Comparison of ENCODE assay signal across 26 mouse cellular contexts in the genomic region with DNA sequence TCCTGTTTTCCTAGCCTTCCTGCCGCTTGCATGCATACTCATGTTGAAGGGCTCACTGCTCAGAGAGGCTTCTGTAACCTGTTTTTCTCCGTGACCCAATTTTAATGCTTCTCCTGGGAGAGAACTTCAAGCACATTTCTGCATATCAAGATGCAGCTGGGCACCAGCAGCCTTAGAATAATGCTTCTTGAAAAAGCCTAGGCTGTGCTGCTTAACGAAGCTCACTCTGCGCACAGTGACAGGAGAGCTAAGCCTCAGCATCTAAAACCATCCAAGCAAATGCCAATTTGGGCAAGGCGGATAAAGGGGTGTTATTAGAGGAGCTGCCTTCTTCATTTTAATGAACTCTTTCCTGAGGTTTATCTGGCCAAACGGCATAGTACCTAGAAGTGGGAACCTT. TPM values are rescaled to one million over a fixed set of nuclear protein-coding genes. Genes with fewer than 3 reads are reported as not detected.
DNase-seq lines count a peak whose midpoint lies in the region; ATAC-seq and TF ChIP-seq lines count a peak whose summit lies in the region.
"Had no signal": no experiment of that assay in that cellular context is flagged by ENCODE, and none has a peak within 500 bp of the region (broad histone marks: within the 10 kb centered on the region; RNA-seq: fewer than 3 reads in every experiment).

No protein-coding gene starts in this region.

- no peaks in the 10 kb centered on the region for H3K36me3 ChIP-seq in intestine, embryonic 15.5 days
- H3K36me3 ChIP-seq: embryonic facial prominence, embryonic 12.5 days; limb, embryonic 12.5 days; liver, embryonic 15.5 days; midbrain, embryonic 15.5 days had no signal

- H3K9me3 ChIP-seq in intestine, embryonic 15.5 days, result no peaks in the 10 kb centered on the region
- H3K9me3 ChIP-seq: embryonic facial prominence, embryonic 12.5 days; limb, embryonic 12.5 days; liver, embryonic 15.5 days; midbrain, embryonic 15.5 days had no signal

- H3K4me1 ChIP-seq in intestine, embryonic 15.5 days (replicated peaks), result no peaks in the 10 kb centered on the region
- H3K4me1 ChIP-seq: liver, embryonic 15.5 days; midbrain, embryonic 15.5 days had no signal

- no peak overlapping the region for H3K9ac ChIP-seq in intestine, embryonic 15.5 days
- H3K9ac ChIP-seq: embryonic facial prominence, embryonic 12.5 days; hindbrain, embryonic 14.5 days; limb, embryonic 12.5 days; liver, embryonic 15.5 days; midbrain, embryonic 15.5 days had no signal

- no peak overlapping the region for H3K4me3 ChIP-seq in intestine, embryonic 15.5 days (replicated peaks)
- H3K4me3 ChIP-seq: embryonic facial prominence, embryonic 12.5 days; gastrocnemius, adult 2 months; limb, embryonic 12.5 days; liver, embryonic 15.5 days; midbrain, embryonic 15.5 days had no signal

- DNase-seq in frontal cortex, adult 2 months (ENCODE audit: extremely low spot score in 1 of 2, low spot score in 1 of 2), result peak; percentile 5 to 35
- no peak for DNase-seq in frontal cortex, postnatal 10 days (ENCODE audit: low spot score in 2 of 2)
- peak; percentile 54 for DNase-seq in brain, embryonic 14.5 days (ENCODE audit: low read depth)
- DNase-seq in left cerebral cortex, adult 9 months (ENCODE audit: low spot score in 2 of 2), result peak; percentile 13 to 20
- peak; percentile 13 to 31 for DNase-seq in right cerebral cortex, adult 2 months (ENCODE audit: low spot score in 2 of 2)
- no peak for DNase-seq in gastrocnemius, adult 8-10 months (ENCODE audit: low spot score in 2 of 2)
- DNase-seq: adrenal gland, postnatal 25 days; B cell, adult 2 months; cerebellum, adult 8-10 months; gastrocnemius, adult 2 months; heart, postnatal 14 days; kidney, postnatal 10 days had no signal

- no peak overlapping the region for H3K4me2 ChIP-seq in intestine, embryonic 15.5 days (replicated peaks)
- H3K4me2 ChIP-seq: embryonic facial prominence, embryonic 12.5 days; hindbrain, embryonic 14.5 days; limb, embryonic 12.5 days; liver, embryonic 15.5 days; midbrain, embryonic 15.5 days had no signal

- no peak for TF ChIP-seq CTCF in brain, embryonic 14.5 days (IDR thresholded peaks at IDR 0.05; ENCODE audit: borderline replicate concordance, extremely low read depth, insufficient read depth, insufficient read length)

- 86% methylated on average over 6 of the region's 6 CpGs for WGBS in intestine, embryonic 15.5 days

- H3K27ac ChIP-seq in intestine, embryonic 15.5 days, result no peak overlapping the region
- H3K27ac ChIP-seq: embryonic facial prominence, embryonic 12.5 days; gastrocnemius, adult 2 months; hindbrain, embryonic 14.5 days; limb, embryonic 12.5 days; liver, embryonic 15.5 days; midbrain, embryonic 15.5 days had no signal

- ATAC-seq in intestine, embryonic 15.5 days, result no peak
- ATAC-seq: intestine, postnatal 0 days; lung, postnatal 0 days; midbrain, embryonic 15.5 days had no signal

- H3K27me3 ChIP-seq in intestine, embryonic 15.5 days (replicated peaks), result no peaks in the 10 kb centered on the region
- H3K27me3 ChIP-seq: embryonic facial prominence, embryonic 12.5 days; limb, embryonic 12.5 days; liver, embryonic 15.5 days; midbrain, embryonic 15.5 days had no signal

- no peak for TF ChIP-seq POLR2A in brain, embryonic 14.5 days (IDR thresholded peaks at IDR 0.05; ENCODE audit: borderline replicate concordance, extremely low read depth, insufficient read depth, insufficient read length, poor library complexity, severe bottlenecking)

RNA-seq across cellular contexts. Expression of gene Gm11042, which starts 46.9 kb away (rescaled TPM):
- polyA plus RNA-seq in frontal cortex, adult 2 months (2012; rRNA removed), result not detected in 2 replicates
- polyA plus RNA-seq in brain, embryonic 14.5 days (2012; rRNA removed), result not detected in 2 replicates
- not detected in 2 replicates for polyA plus RNA-seq in intestine, embryonic 15.5 days (2015; fragmentation: Nextera tagmentation; extraction: Ambion mirVana)
- not detected for total RNA-seq in gastrocnemius, adult 8-10 months (2022)
- total RNA-seq: adrenal gland, postnatal 25 days; gastrocnemius, adult 2 months; heart, adult 8-10 months; heart, postnatal 14 days; layer of hippocampus, adult 8-10 months; megakaryocyte progenitor cell, adult 5-6 weeks had no signal
- polyA plus RNA-seq: cortical plate, adult 2 months; embryonic facial prominence, embryonic 12.5 days; hindbrain, embryonic 14.5 days; intestine, postnatal 0 days; limb, embryonic 12.5 days; liver, embryonic 15.5 days; lung, postnatal 0 days; midbrain, embryonic 15.5 days; stomach, embryonic 14.5 days; thymus, postnatal 0 days had no signal

Comparison
In these comparisons a context has a peak if more than half of its experiments do, and no peak if none do; other contexts are left out.
1. DNase-seq: peak in frontal cortex, adult 2 months (2 of 2), brain, embryonic 14.5 days (single experiment), left cerebral cortex, adult 9 months (2 of 2) and right cerebral cortex, adult 2 months (2 of 2); none in frontal cortex, postnatal 10 days (0 of 2) and gastrocnemius, adult 8-10 months (0 of 2).